Mouse (Mus musculus) hindbrain, embryonic 14.5 days (tissue): ENCODE measurements around the gene Slc30a5. TPM values are rescaled to one million over a fixed set of nuclear protein-coding genes. Genes with fewer than 3 reads are reported as not detected.
"Not testable (repeated sequence)": the region's sequence is repeated elsewhere in the genome, so short reads cannot be mapped to it uniquely, and the experiment has no call there.

Experiments
- ATAC-seq: fragments of 200-750 bp; cut with Nextera tagmentation; 2 replicates; pipeline ENCODE4 v1.8.0; 2017; ENCODE audit warnings: moderate number of reproducible peaks, mild to moderate bottlenecking, moderate TSS enrichment, moderate library complexity; ENCODE audit not compliant: low FRiP score
- DNase-seq: peaks from one replicate; pipeline ENCODE4 v3.0.0-alpha.2; 2015; ENCODE audit warnings: low spot score
- H3K27ac ChIP-seq: fragments of 300-500 bp; sonication (generic); 2 replicates; pipeline ENCODE4 v1.5.1; 2014; ENCODE audit warnings: mild to moderate bottlenecking, moderate library complexity
- H3K27me3 ChIP-seq: fragments of 300-500 bp; sonication (generic); 2 replicates; pipeline ENCODE4 v1.6.1; 2014; ENCODE audit warnings: mild to moderate bottlenecking, low read length, mixed read lengths; ENCODE audit not compliant: control insufficient read depth, insufficient read depth
- H3K36me3 ChIP-seq: fragments of 300-500 bp; sonication (generic); replicated peaks from 2 replicates; pipeline ENCODE4 v1.6.1; 2014; ENCODE audit not compliant: control insufficient read depth, insufficient read depth
- H3K4me1 ChIP-seq: fragments of 300-500 bp; sonication (generic); replicated peaks from 2 replicates; pipeline ENCODE4 v1.6.1; 2014; ENCODE audit warnings: antibody characterized with exemption, low read length, mixed read lengths; ENCODE audit not compliant: control insufficient read depth, insufficient read depth
- H3K4me2 ChIP-seq: fragments of 300-500 bp; sonication (generic); replicated peaks from 2 replicates; pipeline ENCODE4 v1.6.1; 2014; ENCODE audit warnings: mild to moderate bottlenecking, moderate library complexity
- H3K4me3 ChIP-seq: fragments of 300-500 bp; sonication (generic); replicated peaks from 2 replicates; pipeline ENCODE4 v1.5.1; 2014; ENCODE audit warnings: mild to moderate bottlenecking, low read length
- H3K9ac ChIP-seq: fragments of 300-500 bp; sonication (generic); 2 replicates; pipeline ENCODE4 v1.6.1; 2014
- H3K9me3 ChIP-seq: fragments of 300-500 bp; sonication (generic); 2 replicates; pipeline ENCODE4 v1.6.1; 2016; ENCODE audit warnings: low read length; ENCODE audit not compliant: control insufficient read depth
- WGBS: fragments of 180-500 bp; shearing (Covaris S2); extraction: QIAGEN DNeasy Blood & Tissue Kit; methylation state at CpG from one replicate; pipeline ENCODE4 v1.1.7; 2014; 5-methylcytosine and 5-hydroxymethylcytosine counted together
- polyA plus RNA-seq: library from polyadenylated mRNA; unstranded; fragments of >200 nt; fragmentation: Nextera tagmentation; extraction: Ambion mirVana; gene quantifications from 2 replicates; pipeline ENCODE4 v1.2.1, GENCODE M21; 2014

The Slc30a5 gene
- polyA plus RNA-seq, 1 experiment from 2014 or later: 41.8 TPM

DNA sequence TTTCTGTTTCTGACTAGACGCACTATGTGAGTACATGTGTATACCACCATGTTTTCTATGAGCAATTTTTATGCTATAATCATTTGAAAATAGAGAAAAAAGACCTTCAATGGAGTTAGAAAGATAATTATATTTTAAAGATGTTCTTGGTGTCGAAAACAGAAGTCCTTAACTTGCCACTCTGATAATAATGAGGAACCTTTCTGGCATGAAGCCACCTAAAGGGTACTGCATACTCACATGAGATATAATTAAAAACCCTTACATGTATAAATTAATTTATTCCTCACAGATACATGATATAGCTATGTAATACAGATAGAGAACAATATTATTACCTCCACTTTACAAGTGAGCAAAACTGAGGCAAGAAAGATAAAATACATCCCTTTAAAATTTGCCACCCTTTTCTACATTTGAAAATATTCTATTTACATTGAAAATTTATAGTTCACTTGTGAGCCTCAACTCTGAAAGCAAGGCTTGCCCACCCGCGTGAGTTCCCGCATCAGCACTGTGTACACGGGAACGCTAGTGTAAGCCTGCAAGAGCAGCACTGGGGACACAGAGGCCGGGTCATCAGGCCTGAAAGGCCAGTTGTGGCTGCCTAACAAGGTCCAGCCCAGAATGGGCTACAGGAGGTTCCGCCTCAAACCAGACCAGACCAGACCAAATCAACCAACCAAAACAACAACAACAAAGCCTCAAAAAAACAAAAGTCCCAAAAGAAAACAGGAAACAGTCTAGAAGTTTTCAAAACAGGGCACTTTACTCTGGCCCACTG lies 7.4 kb downstream of the Slc30a5 start:
- ATAC-seq (no peak), DNase-seq (no peak)
- Histone ChIP-seq H3K4me2 (no peak overlapping the region), H3K9me3 (no peaks in the 10 kb centered on the region), H3K27ac (no peak overlapping the region), H3K36me3 (peaks cover 71% of the 10 kb centered on the region), H3K4me3 (no peak overlapping the region), H3K27me3 (no peaks in the 10 kb centered on the region), H3K4me1 (0 out of 2 replicates have a peak, but pooled peaks cover under 1% of the 10 kb centered on the region), H3K9ac (no peak overlapping the region)
- WGBS: 96% methylated on average over 9 of the region's 9 CpGs

DNA sequence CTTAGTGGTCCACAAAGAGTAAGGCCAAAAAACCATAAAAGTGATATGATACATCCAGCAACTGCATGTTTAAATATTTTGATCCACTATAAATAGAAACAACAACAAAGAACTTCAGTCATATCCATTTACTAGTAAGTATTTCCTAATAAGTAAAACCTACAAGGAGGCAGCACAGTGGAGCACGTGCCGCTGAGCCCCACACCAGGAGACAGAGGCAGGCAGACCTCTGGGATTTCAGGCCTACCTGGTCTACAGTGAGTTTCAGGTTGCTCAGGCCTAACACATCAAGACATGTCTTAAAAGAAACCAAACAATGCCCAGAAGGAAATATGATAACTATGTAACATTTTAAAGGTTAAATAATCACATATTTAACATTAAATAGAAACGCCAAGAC lies 8.3 kb downstream of the Slc30a5 start:
- Histone ChIP-seq H3K27ac (no peak overlapping the region), H3K27me3 (no peaks in the 10 kb centered on the region), H3K4me3 (no peak overlapping the region), H3K9me3 (no peaks in the 10 kb centered on the region), H3K4me2 (no peak overlapping the region), H3K36me3 (peaks cover 79% of the 10 kb centered on the region), H3K4me1 (no peaks in the 10 kb centered on the region), H3K9ac (no peak overlapping the region)
- DNase-seq (no peak), ATAC-seq (no peak)
- 96% methylated on average over 3 of the region's 3 CpGs for WGBS

DNA sequence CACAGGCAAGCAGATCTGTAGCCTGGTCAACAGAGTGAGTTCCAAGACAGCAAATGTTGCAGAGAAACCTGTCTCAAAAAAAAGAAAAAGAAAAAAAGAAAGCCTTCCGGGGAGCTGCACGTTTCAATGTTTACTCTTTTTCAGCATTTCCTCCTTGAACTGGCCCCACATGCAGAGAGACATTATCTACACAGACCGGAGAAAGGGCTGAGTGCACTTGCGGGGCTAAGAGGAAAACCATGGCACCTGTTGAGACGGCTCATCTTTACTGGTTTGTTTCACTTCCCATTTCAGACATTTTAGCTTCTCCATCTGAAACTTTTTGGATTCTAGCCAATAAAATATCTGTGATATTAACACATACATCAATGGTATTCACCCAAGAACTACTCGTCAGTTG lies 8.9 kb downstream of the Slc30a5 start:
- H3K9ac ChIP-seq: no peak overlapping the region
- DNase-seq (no peak), ATAC-seq (no peak)
- H3K4me2 ChIP-seq: no peak overlapping the region
- H3K4me3 ChIP-seq: no peak overlapping the region
- WGBS: 93% methylated on average over 6 of the region's 6 CpGs
- H3K27ac ChIP-seq: no peak overlapping the region
- H3K4me1 ChIP-seq: no peaks in the 10 kb centered on the region
- H3K36me3 ChIP-seq: peaks cover 85% of the 10 kb centered on the region
- H3K9me3 ChIP-seq: no peaks in the 10 kb centered on the region
- H3K27me3 ChIP-seq: no peaks in the 10 kb centered on the region

DNA sequence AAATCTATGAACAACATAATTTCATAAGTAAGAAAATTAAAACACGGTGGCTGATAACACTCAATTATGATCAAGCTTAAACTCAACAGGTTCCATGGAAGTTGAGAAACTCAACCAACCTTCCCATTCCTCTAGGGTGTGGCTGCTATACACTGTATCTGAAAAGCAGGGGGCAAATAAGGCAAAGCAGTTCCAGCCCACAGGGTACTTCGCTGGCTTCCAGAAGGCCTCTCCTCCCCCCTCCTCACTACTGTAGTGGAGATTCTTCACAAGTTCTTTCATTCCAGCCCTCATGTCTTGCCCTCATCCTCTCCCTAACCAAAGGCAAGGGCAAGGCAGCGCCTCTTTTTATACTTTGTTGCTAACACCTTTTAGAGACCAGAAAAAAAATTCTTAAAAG lies 9.4 kb downstream of the Slc30a5 start:
- H3K36me3 ChIP-seq: peaks cover 88% of the 10 kb centered on the region
- H3K9ac ChIP-seq: no peak overlapping the region
- no peak overlapping the region for H3K4me3 ChIP-seq
- no peaks in the 10 kb centered on the region for H3K27me3 ChIP-seq
- no peak overlapping the region for H3K27ac ChIP-seq
- DNase-seq (no peak), ATAC-seq (no peak)
- H3K4me1 ChIP-seq: no peaks in the 10 kb centered on the region
- WGBS: 99% methylated on average over 3 of the region's 3 CpGs
- no peaks in the 10 kb centered on the region for H3K9me3 ChIP-seq
- H3K4me2 ChIP-seq: no peak overlapping the region

DNA sequence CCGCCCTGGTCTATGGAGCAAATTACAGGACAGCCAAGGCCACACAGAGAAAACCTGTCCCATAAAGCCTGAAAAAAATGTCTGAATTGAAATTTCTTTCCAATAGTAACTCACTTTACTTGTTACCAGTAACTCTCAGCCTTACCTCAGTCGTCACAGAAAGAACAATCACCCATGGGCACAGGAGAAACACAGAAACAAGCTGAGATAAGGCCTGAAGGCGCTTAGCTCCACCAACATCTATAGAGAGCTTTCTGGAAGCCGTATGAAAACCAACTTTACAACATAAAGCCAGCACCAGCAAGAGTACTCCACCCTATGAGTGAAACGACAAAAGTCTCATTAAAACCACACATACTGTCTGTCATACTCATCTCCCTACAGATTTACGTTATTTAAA lies 18.8 kb downstream of the Slc30a5 start:
- H3K27ac ChIP-seq: no peak overlapping the region
- no peak overlapping the region for H3K9ac ChIP-seq
- no peak for ATAC-seq
- no peaks in the 10 kb centered on the region for H3K4me1 ChIP-seq
- H3K4me3 ChIP-seq: no peak overlapping the region
- no peak for DNase-seq
- H3K36me3 ChIP-seq: peaks cover 86% of the 10 kb centered on the region
- H3K4me2 ChIP-seq: no peak overlapping the region
- 93% methylated on average over 6 of the region's 6 CpGs for WGBS
- H3K9me3 ChIP-seq: no peaks in the 10 kb centered on the region
- no peaks in the 10 kb centered on the region for H3K27me3 ChIP-seq

DNA sequence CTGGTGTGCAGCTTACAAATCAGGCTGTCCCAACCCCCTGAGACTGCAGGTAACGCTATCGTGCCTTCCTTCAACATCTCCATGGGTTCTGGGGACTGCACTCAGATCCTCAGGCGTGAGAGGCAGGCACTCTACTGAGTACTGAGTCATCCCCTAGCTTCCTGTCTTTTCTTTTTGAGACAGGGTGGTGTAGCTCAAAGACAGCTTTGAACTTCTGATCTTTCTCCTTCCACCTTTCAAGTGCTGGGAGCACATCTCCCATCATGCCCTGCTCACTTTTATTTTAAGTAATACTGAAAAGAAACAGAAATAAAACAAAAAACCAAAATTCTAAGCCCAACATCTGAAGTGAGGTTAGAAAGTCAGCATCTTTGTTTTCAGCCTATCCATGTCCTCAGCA lies 27.5 kb downstream of the Slc30a5 start:
- no peak overlapping the region for H3K4me3 ChIP-seq
- no peaks in the 10 kb centered on the region for H3K4me1 ChIP-seq
- H3K4me2 ChIP-seq: no peak overlapping the region
- ATAC-seq (no peak), DNase-seq (no peak)
- H3K9ac ChIP-seq: no peak overlapping the region
- no peak overlapping the region for H3K27ac ChIP-seq
- H3K9me3 ChIP-seq: no peaks in the 10 kb centered on the region
- 95% methylated on average over 3 of the region's 3 CpGs for WGBS
- peaks cover 82% of the 10 kb centered on the region for H3K36me3 ChIP-seq
- no peaks in the 10 kb centered on the region for H3K27me3 ChIP-seq

DNA sequence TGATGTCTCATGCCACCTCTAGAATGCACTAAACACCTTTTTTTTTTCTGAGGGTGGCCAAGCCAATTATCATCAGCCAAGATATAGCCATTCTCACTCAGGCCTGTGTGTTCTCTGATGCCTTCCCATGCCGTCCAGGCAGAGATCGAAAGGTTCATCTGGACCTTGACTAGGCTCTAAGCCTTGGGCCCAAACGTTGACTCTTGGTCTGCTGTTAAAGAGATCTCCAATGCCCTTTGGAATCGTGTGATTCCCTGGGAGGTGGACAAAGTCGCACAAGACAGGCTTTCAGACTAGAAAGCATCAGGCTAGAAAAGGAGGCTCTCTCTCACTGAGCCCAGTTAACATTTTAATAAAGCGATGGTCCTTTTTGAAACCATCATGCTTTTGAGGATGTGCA lies 36.1 kb downstream of the Slc30a5 start:
- H3K27ac ChIP-seq: no peak overlapping the region
- no peaks in the 10 kb centered on the region for H3K9me3 ChIP-seq
- H3K27me3 ChIP-seq: no peaks in the 10 kb centered on the region
- no peak overlapping the region for H3K9ac ChIP-seq
- ATAC-seq (no peak), DNase-seq (no peak)
- peaks cover 15% of the 10 kb centered on the region for H3K36me3 ChIP-seq
- 94% methylated on average over 6 of the region's 6 CpGs for WGBS
- no peaks in the 10 kb centered on the region for H3K4me1 ChIP-seq
- H3K4me2 ChIP-seq: no peak overlapping the region
- H3K4me3 ChIP-seq: no peak overlapping the region

DNA sequence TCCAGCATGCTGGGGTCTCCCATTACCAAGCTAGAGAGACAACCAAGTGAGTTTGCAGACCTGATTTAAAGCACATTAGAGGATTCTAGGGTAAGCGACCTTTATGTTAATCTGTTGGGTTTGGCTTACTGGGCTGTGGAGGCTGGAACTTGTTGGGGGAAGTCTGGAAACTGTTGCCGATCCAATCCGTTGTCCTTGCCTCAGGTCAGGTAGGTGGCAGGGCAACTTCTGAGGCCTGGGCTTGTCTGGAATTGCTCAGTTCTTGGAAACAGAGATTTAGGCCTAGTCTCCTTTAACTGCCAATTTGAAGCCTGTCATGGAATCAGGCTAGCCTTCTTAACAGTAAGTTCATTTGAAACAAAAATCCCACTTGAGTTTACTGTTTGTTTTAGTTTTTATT lies 44.1 kb downstream of the Slc30a5 start:
- Histone ChIP-seq H3K36me3 (no peaks in the 10 kb centered on the region), H3K27me3 (no peaks in the 10 kb centered on the region), H3K4me1 (peaks cover 7% of the 10 kb centered on the region; the same call in 1 of the 2 replicates), H3K27ac (no peak overlapping the region), H3K9me3 (no peaks in the 10 kb centered on the region), H3K4me3 (no peak overlapping the region), H3K4me2 (no peak overlapping the region), H3K9ac (no peak overlapping the region)
- DNase-seq (no peak), ATAC-seq (no peak)
- WGBS: 89% methylated on average over 3 of the region's 3 CpGs

DNA sequence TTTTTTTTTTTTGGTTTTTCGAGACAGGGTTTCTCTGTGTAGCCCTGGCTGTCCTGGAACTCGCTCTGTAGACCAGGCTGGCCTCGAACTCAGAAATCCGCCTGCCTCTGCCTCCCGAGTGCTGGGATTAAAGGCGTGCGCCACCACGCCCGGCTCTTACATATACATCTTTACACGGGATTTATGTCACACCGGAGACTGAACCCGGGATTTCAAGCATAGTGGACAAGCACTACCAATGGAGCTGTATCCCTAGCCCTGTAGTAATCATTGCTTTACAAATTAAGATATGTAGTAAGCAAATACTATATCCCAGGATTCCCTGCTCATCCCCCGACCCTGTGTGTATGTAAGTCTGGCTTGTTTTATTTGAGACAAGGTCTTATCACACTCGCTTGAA lies 45.2 kb downstream of the Slc30a5 start:
- H3K27me3 ChIP-seq, H3K4me1 ChIP-seq, ATAC-seq, H3K36me3 ChIP-seq, H3K27ac ChIP-seq, H3K9me3 ChIP-seq, H3K9ac ChIP-seq, DNase-seq, H3K4me2 ChIP-seq, H3K4me3 ChIP-seq: not testable (repeated sequence)
- WGBS: 97% methylated on average over 10 of the region's 14 CpGs
